Mouse (Mus musculus): ENCODE data around the gene Gm4981.
A peak's percentile ranks its signal among the peaks of the same experiment; 100 is the strongest.
"Not testable (repeated sequence)": the region's sequence is repeated elsewhere in the genome, so short reads cannot be mapped to it uniquely, and the experiment has no call there.

The Gm4981 gene

GRCm38 (mm10) chr10:58236613-58237012 lies at the start of gene Gm4981:
Gene Gm4981, minus strand, starts transcription at chr10:58236701.
- DNase-seq (ENCODE audit: low read depth, low spot score), result no peak

GRCm38 (mm10) chr10:58282238-58282637 lies 45.7 kb upstream of the Gm4981 start:
- DNase-seq (ENCODE audit: low read depth, low spot score), result no peak

- DNase-seq (ENCODE audit: low read depth, low spot score), result no peak
Observed at GRCm38 (mm10) chr10:58258466-58258865, 22.0 kb upstream of the Gm4981 start.

GRCm38 (mm10) chr10:58255954-58256353 lies 19.5 kb upstream of the Gm4981 start:
- no peak for DNase-seq (ENCODE audit: low read depth, low spot score)

GRCm38 (mm10) chr10:58255213-58255892 lies 18.9 kb upstream of the Gm4981 start, which contains the start of gene Gcc2:
Gene Gcc2, plus strand, starts transcription at chr10:58255497.
- peak; percentile 96 for DNase-seq (ENCODE audit: low read depth, low spot score)

GRCm38 (mm10) chr10:58254635-58255175 lies 18.2 kb upstream of the Gm4981 start:
- DNase-seq (ENCODE audit: low read depth, low spot score), result peak; percentile 25

GRCm38 (mm10) chr10:58249535-58249934 lies 13.0 kb upstream of the Gm4981 start:
- no peak for DNase-seq (ENCODE audit: low read depth, low spot score)

- DNase-seq (ENCODE audit: low read depth, low spot score), result peak; percentile 27
Observed at GRCm38 (mm10) chr10:58238984-58239740, 2.7 kb upstream of the Gm4981 start.

- not testable (repeated sequence) for DNase-seq (ENCODE audit: low read depth, low spot score)
Observed at GRCm38 (mm10) chr10:58234985-58235384, 1.5 kb downstream of the Gm4981 start.

GRCm38 (mm10) chr10:58233740-58234121 lies 2.8 kb downstream of the Gm4981 start:
- DNase-seq (ENCODE audit: low read depth, low spot score), result not testable (repeated sequence)

- not testable (repeated sequence) for DNase-seq (ENCODE audit: low read depth, low spot score)
Observed at GRCm38 (mm10) chr10:58233054-58233739, 3.3 kb downstream of the Gm4981 start.

- not testable (repeated sequence) for DNase-seq (ENCODE audit: low read depth, low spot score)
Observed at GRCm38 (mm10) chr10:58232641-58232969, 3.9 kb downstream of the Gm4981 start, which contains the start of gene Duxf3. Gene Duxf3, minus strand, starts transcription at chr10:58232675.

GRCm38 (mm10) chr10:58231779-58232640 lies 4.5 kb downstream of the Gm4981 start:
- DNase-seq (ENCODE audit: low read depth, low spot score), result peak; percentile 43

GRCm38 (mm10) chr10:58231088-58231487 lies 5.4 kb downstream of the Gm4981 start:
- DNase-seq (ENCODE audit: low read depth, low spot score), result not testable (repeated sequence)

- DNase-seq (ENCODE audit: low read depth, low spot score), result not testable (repeated sequence)
Observed at GRCm38 (mm10) chr10:58230021-58230420, 6.5 kb downstream of the Gm4981 start.

GRCm38 (mm10) chr10:58227798-58228197 lies 8.7 kb downstream of the Gm4981 start:
- not testable (repeated sequence) for DNase-seq (ENCODE audit: low read depth, low spot score)

- DNase-seq (ENCODE audit: low read depth, low spot score), result peak; percentile 37
Observed at GRCm38 (mm10) chr10:58226357-58226756, 10.1 kb downstream of the Gm4981 start.

- DNase-seq (ENCODE audit: low read depth, low spot score), result not testable (repeated sequence)
Observed at GRCm38 (mm10) chr10:58224827-58225785, 11.4 kb downstream of the Gm4981 start, which contains the start of gene AW822073. Gene AW822073, minus strand, starts transcription at chr10:58224930.

- peak; percentile 16 for DNase-seq (ENCODE audit: low read depth, low spot score)
Observed at GRCm38 (mm10) chr10:58223972-58224805, 12.3 kb downstream of the Gm4981 start.

Measured in mesoderm, embryonic 11.5 days (tissue).